Mouse (Mus musculus): Measurements from ENCODE around the gene Olfr385.
"Not testable (repeated sequence)": the region's sequence is repeated elsewhere in the genome, so short reads cannot be mapped to it uniquely, and the experiment has no call there.

Olfr385 gene

DNA sequence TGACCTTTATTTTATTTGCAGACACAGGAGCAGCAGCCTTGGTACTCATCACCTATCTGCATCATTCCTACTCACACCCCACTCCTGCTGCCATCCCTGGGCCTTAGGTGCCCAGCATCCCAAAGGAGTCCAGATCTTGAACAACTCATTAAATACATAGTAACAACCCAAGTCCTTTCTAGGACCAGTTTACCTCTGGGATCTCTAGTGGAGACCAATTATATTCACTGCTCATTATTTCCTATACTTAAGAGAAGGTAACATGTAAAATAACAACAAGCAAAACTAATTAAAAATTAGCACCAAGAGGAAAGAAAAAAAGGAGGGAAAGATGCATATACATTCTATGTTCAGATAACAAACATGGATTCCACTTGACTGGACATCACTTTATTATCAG is at the start of gene Olfr385:
TSS of gene Olfr385 (minus strand) at position 101 of the 400 bp plus-strand sequence.
- no peak for DNase-seq

DNA sequence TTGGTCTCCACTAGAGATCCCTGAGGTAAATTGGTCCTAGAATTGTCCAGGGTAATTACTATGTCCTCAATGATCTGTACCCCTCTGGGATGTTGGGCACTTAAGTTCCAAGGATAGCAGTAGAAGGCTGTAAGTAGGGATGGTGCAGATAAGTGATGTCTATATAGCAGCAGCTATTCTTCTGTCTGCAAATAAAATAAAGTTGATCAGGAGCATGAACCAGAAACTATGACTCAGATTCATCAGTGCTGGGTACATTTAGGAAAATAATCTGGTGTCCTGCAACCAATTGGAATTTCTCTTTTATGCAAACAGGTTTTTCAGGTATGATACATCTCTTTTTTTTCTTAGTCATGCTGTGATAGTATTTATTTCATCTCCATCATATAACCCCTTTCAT is 5.5 kb upstream of the Olfr385 start, which contains the start of gene Olfr384:
TSS of gene Olfr384 (plus strand) at position 301 of the 400 bp plus-strand sequence.
- DNase-seq: no peak

- DNase-seq: not testable (repeated sequence)
These were observed 9.6 kb downstream of the Olfr385 start for GRCm38 (mm10) chr11:73583188-73583587.

- no peak for DNase-seq
These were observed 12.9 kb downstream of the Olfr385 start for GRCm38 (mm10) chr11:73579871-73580270.
